Mouse (Mus musculus) cerebellum, adult 2 months (tissue): ENCODE results near the gene Cidec. TPM values are rescaled to one million over a fixed set of nuclear protein-coding genes. Genes with fewer than 3 reads are reported as not detected.

ENCODE experiments used
- DNase-seq, 2 experiments: peaks; one replicate each; pipeline ENCODE4 v3.0.0; 2021
- H3K27ac ChIP-seq: fragments of 200-500 bp; 2 replicates; pipeline ENCODE4 v1.5.1; 2012; ENCODE audit warnings: low read length, control low read depth, inconsistent platforms; ENCODE audit not compliant: insufficient read depth
- H3K27me3 ChIP-seq: fragments of 200-500 bp; 2 replicates; pipeline ENCODE4 v1.6.1; 2012; ENCODE audit warnings: inconsistent platforms, mild to moderate bottlenecking, low read length, moderate library complexity; ENCODE audit not compliant: control insufficient read depth, insufficient read depth
- H3K4me1 ChIP-seq: fragments of 200-500 bp; 2 replicates; pipeline ENCODE4 v1.6.1; 2011; ENCODE audit warnings: low read length; ENCODE audit not compliant: control insufficient read depth, insufficient read depth
- H3K4me3 ChIP-seq: fragments of 200-500 bp; replicated peaks from 2 replicates; pipeline ENCODE3; 2011; ENCODE audit warnings: mild to moderate bottlenecking, low read depth, low read length, control low read depth; ENCODE audit not compliant: insufficient read depth
- CTCF ChIP-seq: fragments of 200-500 bp; IDR thresholded peaks from 2 replicates; pipeline ENCODE4 v1.5.1; 2011; ENCODE audit warnings: low read depth, mild to moderate bottlenecking, control low read depth, low read length, moderate library complexity, borderline replicate concordance; ENCODE audit not compliant: insufficient read depth
- POLR2A ChIP-seq: fragments of 200-500 bp; IDR thresholded peaks from 2 replicates; pipeline ENCODE4 v1.6.1; 2011; ENCODE audit warnings: low read length, control low read depth, borderline replicate concordance; ENCODE audit not compliant: insufficient read depth
- WGBS: fragments of 180-500 bp; shearing (Covaris S2); methylation state at CpG from one replicate; pipeline ENCODE4 v1.1.7; 2018; 5-methylcytosine and 5-hydroxymethylcytosine counted together
- polyA plus RNA-seq: library from polyadenylated mRNA; depleted of rRNA; stranded (reverse); fragments of >200 nt; gene quantifications from 2 replicates; pipeline ENCODE4 v1.2.3, GENCODE M21; 2012

The Cidec gene
- polyA plus RNA-seq, 1 experiment: 0.10 TPM

DNA sequence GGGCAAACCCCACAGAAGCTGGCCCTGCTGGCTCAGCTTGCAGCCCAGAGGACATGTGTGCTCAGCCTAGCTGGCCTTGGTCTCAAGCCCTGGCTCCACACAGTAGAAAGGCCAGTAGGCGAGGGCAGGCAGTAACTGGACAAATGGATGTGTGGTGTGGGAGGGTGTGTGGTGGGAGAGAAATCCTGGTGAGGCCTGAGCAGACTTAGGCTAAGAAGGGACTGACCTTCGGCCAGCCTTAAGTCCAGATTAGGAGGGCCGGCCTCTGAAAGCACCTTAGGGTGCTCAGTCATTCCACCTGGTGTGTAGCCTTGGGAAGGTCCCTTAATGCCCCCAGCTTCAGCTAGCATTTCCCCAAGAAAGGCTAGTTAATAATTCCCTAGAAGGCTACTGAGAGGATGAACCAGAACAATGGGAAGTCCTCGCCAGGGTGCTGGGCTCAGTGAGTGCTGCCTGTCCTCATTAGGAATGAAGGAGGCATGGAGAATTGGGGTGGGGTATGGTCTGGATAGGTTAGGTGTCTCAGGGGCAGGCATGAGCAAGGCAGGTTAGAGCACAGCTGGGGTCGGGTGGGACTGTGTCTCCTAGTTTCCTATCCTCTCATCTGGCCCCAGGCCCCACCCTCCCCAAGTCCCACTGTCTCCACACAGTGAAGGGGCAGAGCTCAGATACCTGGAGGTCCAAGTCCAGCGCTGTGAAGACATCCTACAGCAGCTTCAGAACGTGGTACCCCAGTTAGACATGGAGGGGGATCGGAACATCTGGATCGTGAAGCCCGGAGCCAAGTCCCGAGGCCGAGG lies 30.7 kb downstream of the Cidec start:
- no peak overlapping the region for H3K4me3 ChIP-seq
- TF ChIP-seq CTCF (no peak), POLR2A (no peak)
- H3K27ac ChIP-seq: no peak overlapping the region
- peaks cover 7% of the 10 kb centered on the region; the same call in 1 of the 2 replicates for H3K4me1 ChIP-seq
- no peaks in the 10 kb centered on the region for H3K27me3 ChIP-seq
- DNase-seq: no peak
- 74% methylated on average over 12 of the region's 12 CpGs for WGBS

DNA sequence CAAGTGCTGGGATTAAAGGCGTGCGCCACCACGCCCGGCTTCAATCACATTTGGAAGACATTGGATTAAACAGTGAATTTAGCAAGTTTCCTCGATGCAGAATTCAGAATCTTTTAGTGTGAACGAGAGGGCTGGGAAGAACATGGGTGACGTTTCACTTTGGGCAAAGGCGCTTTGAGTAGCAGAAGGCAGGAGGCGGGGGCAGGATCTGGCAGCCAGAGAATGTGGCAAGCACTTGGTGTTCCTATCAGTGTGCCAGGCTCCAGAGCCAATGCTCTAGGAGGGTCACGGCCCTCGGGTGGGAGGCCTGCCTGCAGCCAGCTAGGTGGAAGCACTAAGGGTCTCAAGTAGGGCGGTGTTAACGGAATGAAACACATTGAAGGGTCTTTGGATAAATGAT lies 33.5 kb downstream of the Cidec start:
- no peak overlapping the region for H3K4me3 ChIP-seq
- TF ChIP-seq POLR2A: no peak
- TF ChIP-seq CTCF: no peak
- no peak overlapping the region for H3K27ac ChIP-seq
- H3K4me1 ChIP-seq: peaks cover 7% of the 10 kb centered on the region; the same call in 1 of the 2 replicates
- 48% methylated on average over 13 of the region's 13 CpGs for WGBS
- no peaks in the 10 kb centered on the region for H3K27me3 ChIP-seq
- DNase-seq: no peak

DNA sequence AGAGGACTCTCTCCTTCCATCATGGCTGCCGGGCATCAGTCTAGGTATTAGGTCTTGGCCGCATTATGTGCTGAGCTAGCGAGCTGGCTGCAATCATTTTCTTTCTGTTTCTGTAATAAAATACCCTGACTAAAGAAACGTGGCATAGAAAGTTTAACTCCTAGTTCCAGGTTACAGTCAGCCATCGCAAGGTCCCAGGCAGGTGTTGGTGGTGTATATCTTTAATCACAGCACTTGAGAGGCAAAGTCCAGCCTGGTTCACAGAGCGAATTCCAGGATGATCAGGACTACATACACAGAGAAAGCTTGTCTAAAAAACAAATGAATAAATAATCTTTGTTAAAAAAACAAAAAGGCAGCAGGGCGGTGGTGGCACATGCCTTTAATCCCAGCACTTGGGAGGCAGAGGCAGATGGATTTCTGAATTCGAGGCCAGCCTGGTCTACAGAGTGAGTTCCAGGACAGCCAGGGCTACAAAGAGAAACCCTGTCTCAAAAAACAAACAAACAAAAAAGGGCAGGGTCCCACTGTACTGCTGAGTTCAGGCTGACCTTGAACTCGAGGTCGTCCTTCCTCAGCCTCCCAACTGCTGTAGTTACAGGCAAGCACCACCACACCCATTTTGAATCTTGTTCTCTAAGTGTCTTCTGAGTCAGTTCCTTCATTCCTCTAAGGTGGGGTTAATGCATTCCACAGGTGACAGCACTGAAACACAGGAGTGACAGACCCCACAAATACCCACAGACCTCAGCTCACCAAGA lies 39.1 kb downstream of the Cidec start:
- Histone ChIP-seq H3K27ac (no peak overlapping the region), H3K4me1 (no peaks in the 10 kb centered on the region), H3K27me3 (no peaks in the 10 kb centered on the region), H3K4me3 (no peak overlapping the region)
- 81% methylated on average over 10 of the region's 10 CpGs for WGBS
- TF ChIP-seq POLR2A (no peak), CTCF (no peak)
- DNase-seq: no peak

DNA sequence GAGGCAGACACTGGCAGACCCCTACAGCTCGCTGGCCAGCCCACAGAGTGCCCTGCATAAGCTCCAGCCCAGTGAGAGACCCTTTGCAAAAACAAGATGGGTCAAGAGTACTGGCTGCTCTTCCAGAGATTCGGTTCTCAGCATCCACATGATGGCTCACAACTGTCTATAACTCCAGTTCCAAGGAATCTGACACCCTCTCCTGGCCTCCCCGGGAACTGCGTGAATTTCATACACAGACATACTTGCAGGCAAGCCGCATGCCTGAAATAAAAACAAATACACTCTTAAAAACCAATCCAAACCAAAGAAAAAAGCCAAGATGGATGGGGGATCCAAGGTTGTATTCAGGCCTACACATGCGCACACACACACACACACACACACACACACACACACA lies 40.1 kb downstream of the Cidec start:
- DNase-seq: no peak
- Histone ChIP-seq H3K27me3 (no peaks in the 10 kb centered on the region), H3K4me1 (no peaks in the 10 kb centered on the region), H3K27ac (no peak overlapping the region), H3K4me3 (no peak overlapping the region)
- 88% methylated on average over 6 of the region's 6 CpGs for WGBS
- no peak for TF ChIP-seq POLR2A
- TF ChIP-seq CTCF: no peak

DNA sequence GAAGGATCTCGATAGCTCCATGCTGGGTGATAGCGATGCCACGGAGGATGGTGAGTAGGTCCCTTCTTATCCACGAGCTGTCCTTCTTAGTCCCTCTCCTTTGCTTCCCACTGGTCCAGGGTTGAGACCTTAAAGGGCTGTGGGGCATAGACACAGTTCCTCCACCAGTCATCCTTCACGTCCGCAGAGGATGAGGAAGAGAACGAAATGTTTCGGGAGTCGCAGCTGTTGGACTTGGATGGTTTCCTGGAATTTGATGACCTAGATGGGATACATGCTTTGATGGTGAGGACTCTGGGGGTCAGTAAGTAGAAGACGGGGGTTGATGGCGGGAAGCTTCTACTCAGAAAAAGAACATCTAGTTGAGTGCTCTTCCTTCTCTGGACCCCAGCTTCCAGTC lies 40.7 kb downstream of the Cidec start:
- WGBS: 79% methylated on average over 11 of the region's 11 CpGs
- TF ChIP-seq CTCF (no peak), POLR2A (no peak)
- Histone ChIP-seq H3K27ac (no peak overlapping the region), H3K4me3 (no peak overlapping the region), H3K4me1 (no peaks in the 10 kb centered on the region), H3K27me3 (no peaks in the 10 kb centered on the region)
- DNase-seq: no peak

DNA sequence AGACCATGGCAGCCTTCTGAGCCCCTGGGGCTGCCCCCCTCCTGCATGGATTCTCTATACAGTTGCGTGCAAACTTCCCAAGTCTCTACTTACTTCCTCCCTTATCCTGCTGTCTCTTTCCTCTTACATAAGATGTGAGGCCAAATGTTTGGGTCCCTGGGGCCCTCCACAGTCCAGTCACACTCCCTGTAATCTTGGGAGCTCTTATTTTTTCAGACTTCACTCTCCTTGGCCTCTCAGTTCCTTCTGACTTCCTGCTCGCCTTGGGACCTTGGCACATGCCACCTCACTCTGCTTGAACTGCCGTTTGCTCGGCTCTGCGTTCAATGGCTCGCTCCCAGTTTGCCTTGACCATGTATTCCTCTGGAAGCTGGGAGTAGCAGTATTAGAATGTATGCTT lies 41.6 kb downstream of the Cidec start:
- TF ChIP-seq POLR2A (no peak), CTCF (no peak)
- no peak overlapping the region for H3K27ac ChIP-seq
- no peak overlapping the region for H3K4me3 ChIP-seq
- no peak for DNase-seq
- H3K4me1 ChIP-seq: no peaks in the 10 kb centered on the region
- no peaks in the 10 kb centered on the region for H3K27me3 ChIP-seq
- WGBS: 72% methylated on average over 6 of the region's 6 CpGs

DNA sequence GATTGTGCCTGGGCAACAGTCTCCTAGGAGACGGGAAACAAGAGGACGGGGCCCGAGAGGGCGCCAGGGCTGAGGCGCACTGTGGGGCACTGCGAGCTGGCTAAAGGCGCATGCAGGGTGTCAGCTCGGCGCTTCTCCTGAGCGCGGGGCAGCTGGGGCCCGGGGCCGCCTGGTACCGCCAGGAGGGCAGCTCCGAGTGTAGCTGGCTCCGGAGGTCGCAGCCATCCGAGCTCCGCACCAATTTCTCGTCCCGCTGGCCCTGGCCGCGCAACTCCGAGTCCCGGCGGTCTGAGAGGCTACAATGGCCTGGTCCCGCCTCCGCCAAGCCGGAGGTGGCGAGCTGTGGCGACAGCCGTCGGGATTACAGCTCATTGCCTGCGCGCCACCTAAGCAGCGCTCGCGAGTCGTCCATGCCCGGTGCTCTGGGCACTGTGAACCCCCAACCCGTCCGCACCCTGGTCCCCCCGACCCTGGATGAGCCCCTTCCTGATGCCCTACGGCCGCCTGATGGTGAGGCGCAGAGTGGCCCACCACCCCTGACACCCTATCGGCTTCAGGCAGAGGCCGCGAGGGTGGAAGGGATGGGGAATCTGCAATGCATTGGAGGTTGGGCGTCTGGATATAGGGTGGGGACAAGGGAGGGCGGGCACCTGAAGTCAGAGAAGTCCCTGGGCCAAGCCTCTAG lies 43.0 kb downstream of the Cidec start:
- no peaks in the 10 kb centered on the region for H3K27me3 ChIP-seq
- no peak for TF ChIP-seq CTCF
- TF ChIP-seq POLR2A: no peak
- no peak overlapping the region for H3K27ac ChIP-seq
- 3% methylated on average over 51 of the region's 51 CpGs for WGBS
- DNase-seq: peak; percentile 54 to 65
- peaks cover 1% of the 10 kb centered on the region; the same call in 1 of the 2 replicates for H3K4me1 ChIP-seq
- peak overlapping the region; percentile 28 for H3K4me3 ChIP-seq
